Mouse (Mus musculus): ENCODE measurements around the gene Caps2.

The Caps2 gene

GRCm38 (mm10) chr10:112163168-112163766, at the start of gene Caps2:
TSS of gene Caps2 (plus strand) at chr10:112163621.
- WGBS = 42% methylated on average over 4 of the region's 4 CpGs

- WGBS = 66% methylated on average over 2 of the region's 2 CpGs
Measured at GRCm38 (mm10) chr10:112125090-112125489, 38.3 kb upstream of the Caps2 start.

- 66% methylated on average over 6 of the region's 6 CpGs for WGBS
Measured at GRCm38 (mm10) chr10:112127682-112128230, 35.7 kb upstream of the Caps2 start.

- 96% methylated on average over 3 of the region's 3 CpGs for WGBS
Measured at GRCm38 (mm10) chr10:112132194-112132593, 31.2 kb upstream of the Caps2 start.

GRCm38 (mm10) chr10:112138050-112138870, 25.2 kb upstream of the Caps2 start:
- 18% methylated on average over 9 of the region's 9 CpGs for WGBS

GRCm38 (mm10) chr10:112138871-112139430, 24.5 kb upstream of the Caps2 start:
- WGBS = 19% methylated on average over 6 of the region's 6 CpGs

GRCm38 (mm10) chr10:112139834-112140233, 23.6 kb upstream of the Caps2 start:
- WGBS = 67% methylated on average over 2 of the region's 2 CpGs

- 9% methylated on average over 15 of the region's 15 CpGs for WGBS
Measured at GRCm38 (mm10) chr10:112159882-112160560, 3.4 kb upstream of the Caps2 start, which contains the start of gene Glipr1l3. TSS of gene Glipr1l3 (minus strand) at chr10:112160327.

GRCm38 (mm10) chr10:112177027-112177426, 13.6 kb downstream of the Caps2 start:
- 34% methylated on average over 13 of the region's 13 CpGs for WGBS

GRCm38 (mm10) chr10:112193919-112194318, 30.5 kb downstream of the Caps2 start:
- 79% methylated on average over 2 of the region's 2 CpGs for WGBS

- WGBS = 24% methylated on average over 2 of the region's 2 CpGs
Measured at GRCm38 (mm10) chr10:112203463-112203862, 40.0 kb downstream of the Caps2 start.

GRCm38 (mm10) chr10:112227073-112227472, 63.7 kb downstream of the Caps2 start:
- WGBS = 65% methylated on average over 1 of the region's 1 CpGs

- WGBS = 67% methylated on average over 6 of the region's 6 CpGs
Measured at GRCm38 (mm10) chr10:112229091-112229843, 65.8 kb downstream of the Caps2 start.

GRCm38 (mm10) chr10:112232733-112233132, 69.3 kb downstream of the Caps2 start:
- 58% methylated on average over 1 of the region's 1 CpGs for WGBS

- 66% methylated on average over 5 of the region's 5 CpGs for WGBS
Measured at GRCm38 (mm10) chr10:112235396-112235940, 72.0 kb downstream of the Caps2 start.

GRCm38 (mm10) chr10:112248273-112248672, 84.9 kb downstream of the Caps2 start:
- 77% methylated on average over 2 of the region's 2 CpGs for WGBS

GRCm38 (mm10) chr10:112263467-112263866, 100.0 kb downstream of the Caps2 start:
- 43% methylated on average over 3 of the region's 3 CpGs for WGBS

All from cerebral cortex, adult 2 months (tissue).